Mouse (Mus musculus) G1E-ER4 (cell line): ENCODE results near the gene Plaur. TPM values are rescaled to one million over a fixed set of nuclear protein-coding genes. Genes with fewer than 3 reads are reported as not detected.

Source experiments
- GATA1 ChIP-seq: IDR thresholded peaks from one replicate; pipeline ENCODE4 v1.8.0; 2012; ENCODE audit warnings: low read length, inconsistent platforms
- polyA plus RNA-seq: library from polyadenylated mRNA; stranded (reverse); fragments of >175 nt; gene quantifications from 2 replicates; pipeline ENCODE4 v1.2.3, GENCODE M21; 2012

Plaur gene
- polyA plus RNA-seq, 1 experiment, result not detected

DNA sequence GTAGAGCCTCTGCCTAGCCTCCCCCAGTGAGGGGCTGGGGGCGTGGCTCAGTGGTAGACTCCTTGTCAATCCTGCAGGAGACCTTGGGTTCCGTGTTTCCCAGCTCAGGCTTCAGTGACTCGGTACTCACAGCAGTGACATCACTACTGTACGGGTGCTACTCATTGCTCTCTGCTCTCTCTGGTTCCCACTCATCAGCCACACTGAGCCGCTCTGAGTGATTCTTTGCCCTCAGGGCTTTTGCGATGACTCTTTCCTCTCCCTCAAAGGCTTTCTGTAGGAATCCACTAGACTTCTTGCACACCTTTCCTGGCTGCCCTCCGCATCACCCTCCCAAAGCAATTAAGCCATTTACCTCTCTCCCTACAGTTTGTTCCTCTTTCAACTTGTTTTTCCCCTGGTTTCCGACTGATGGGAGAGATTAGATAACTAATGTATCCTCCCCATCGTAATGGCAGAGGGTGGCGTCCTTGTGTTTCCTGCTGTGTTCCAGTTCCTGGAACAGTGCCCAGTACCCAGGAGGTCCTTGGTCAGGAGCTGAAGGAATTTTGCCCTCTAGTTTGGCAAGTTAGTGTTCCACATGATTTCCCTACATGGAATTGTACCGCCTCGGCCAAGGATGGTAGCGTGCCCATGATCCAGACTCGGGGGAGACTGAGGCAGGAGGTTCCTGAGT, 770 bp upstream of the Plaur start:
- no peak for TF ChIP-seq GATA1

DNA sequence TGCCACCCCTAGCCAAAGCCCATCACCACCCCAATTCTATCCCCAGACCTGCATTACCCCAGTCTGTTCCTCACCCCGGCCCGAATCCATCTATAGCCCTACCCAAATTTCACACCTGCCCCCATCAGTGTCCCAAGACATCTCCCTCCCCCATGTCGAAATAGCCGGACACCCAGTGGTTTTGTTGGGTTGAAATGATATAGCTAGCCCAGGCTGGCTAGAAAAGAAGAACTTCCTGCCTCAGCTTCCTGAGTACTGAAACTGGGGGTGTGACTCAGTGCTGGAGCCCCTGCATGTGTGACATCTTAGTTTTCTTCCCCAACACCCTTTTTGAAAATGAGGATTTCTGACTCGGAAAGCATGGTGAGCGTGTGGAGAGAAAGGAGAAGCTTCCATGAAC, 4.6 kb downstream of the Plaur start:
- TF ChIP-seq GATA1, result no peak

DNA sequence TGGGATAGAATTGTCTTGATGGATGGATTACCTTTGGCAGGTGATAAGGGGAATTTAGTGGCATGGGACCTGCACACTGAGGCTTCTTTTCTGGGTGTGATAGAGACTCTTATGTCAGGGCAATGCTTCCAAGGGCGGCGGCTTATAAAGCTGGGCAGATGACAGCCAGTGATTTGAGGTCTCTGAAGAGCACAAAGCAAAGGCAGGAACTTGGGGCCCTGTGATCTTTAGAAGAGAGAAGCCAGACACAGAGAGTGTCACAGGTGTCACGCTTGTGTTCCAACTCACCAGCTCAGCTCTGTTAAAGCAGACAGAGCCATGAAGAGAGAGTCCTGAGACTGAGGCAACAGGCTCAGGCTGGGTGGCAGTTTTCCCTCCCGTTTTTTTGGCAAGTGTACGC, 5.6 kb downstream of the Plaur start:
- TF ChIP-seq GATA1, result no peak

DNA sequence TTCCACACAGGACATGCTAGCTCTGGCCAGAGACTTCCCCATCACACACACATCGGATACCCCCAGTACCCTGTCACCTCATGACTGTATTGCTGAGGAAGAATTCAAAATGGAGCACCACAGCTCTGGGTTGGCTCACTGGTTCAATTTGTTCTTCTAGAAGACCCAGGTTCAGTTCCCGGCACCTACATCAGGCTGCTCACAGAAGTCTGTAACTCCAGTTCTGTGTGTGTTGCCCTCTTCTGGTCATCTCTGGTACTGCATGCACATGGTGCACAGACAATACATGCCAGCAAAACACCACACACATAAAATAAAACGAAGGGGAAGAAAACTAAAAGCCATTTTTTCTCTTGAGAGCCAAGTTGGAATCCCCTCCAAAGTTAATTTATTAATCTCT, 6.8 kb downstream of the Plaur start:
- no peak for TF ChIP-seq GATA1

DNA sequence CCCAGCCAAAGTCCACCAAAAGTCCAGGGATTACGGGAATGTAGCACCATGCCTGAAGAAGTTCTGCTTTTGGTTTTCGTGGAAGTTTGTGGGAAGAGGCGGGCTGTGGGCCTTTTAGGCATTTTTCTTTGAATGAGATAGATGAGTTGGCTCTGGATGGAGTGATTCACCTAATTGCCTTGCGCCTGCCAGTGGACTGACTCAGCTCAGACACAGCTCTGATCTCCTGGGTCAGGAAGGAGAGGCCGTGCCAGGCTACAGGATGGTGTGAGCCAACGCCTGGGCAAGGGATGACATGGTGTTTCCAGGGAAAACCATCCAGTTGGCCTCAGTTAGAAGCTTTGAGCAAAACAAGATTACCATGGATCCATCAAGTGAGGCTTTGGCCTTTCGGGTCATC, 8.1 kb downstream of the Plaur start:
- no peak for TF ChIP-seq GATA1

DNA sequence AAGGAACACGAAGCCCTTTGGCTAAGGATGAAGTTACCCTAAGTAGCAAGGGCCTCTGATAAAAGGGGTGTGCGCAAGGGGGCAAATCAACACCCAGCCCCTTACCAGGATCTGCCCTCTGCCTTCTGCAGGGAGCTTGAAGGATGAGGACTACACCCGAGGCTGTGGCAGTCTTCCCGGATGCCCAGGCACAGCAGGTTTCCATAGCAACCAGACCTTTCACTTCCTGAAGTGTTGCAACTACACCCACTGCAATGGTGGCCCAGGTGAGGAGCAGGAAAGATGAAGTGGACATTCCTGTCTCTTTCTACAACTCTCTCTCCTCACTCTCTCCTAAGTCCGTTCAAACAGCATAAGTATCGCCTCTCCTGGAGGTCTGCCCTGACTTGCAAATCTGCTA, 10.2 kb downstream of the Plaur start:
- TF ChIP-seq GATA1, result no peak

DNA sequence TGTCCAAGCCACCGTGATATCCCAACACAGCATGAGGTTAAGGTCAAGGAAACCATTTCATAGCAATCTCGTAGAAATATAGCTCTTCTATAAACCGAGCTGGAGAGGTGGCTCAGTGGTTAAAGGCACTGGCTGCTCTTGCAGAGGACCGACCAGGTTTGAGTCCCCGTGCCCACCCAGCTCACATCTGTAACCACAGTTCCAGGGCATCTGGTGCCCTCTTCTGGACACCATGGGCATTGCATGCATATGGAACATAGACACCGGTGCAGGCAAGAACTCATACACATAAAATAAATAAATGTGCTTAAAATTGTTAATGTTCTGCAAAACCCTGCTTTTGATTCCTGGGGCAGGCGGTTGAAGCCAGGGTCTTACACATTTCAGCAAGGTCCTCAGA, 10.7 kb downstream of the Plaur start:
- TF ChIP-seq GATA1, result no peak

DNA sequence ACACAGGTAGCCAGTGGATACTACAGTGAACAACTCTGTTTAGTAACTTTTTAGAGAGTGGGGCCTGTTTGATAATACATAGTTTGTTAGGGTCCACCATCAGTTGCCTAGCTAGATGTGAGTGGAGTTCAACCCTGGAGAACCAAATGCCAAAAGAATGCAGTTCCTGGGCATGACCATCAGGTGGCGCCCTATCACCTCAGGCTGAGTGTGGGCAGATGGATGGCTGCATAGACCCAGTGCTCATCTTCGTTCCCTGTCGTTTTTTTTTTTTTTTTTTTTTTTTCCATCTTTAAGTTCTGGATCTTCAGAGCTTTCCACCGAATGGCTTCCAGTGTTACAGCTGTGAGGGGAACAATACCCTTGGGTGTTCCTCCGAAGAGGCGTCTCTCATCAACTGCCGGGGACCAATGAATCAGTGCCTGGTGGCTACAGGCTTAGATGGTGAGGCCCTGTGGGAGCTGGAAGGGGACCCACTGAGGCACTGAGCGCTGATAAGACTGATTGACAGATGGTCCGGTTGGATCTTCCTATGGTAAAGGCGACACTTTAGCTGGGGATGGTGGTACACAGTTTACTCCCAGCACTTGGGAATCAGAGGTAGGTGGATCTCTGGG, 11.7 kb downstream of the Plaur start:
- TF ChIP-seq GATA1, result no peak

DNA sequence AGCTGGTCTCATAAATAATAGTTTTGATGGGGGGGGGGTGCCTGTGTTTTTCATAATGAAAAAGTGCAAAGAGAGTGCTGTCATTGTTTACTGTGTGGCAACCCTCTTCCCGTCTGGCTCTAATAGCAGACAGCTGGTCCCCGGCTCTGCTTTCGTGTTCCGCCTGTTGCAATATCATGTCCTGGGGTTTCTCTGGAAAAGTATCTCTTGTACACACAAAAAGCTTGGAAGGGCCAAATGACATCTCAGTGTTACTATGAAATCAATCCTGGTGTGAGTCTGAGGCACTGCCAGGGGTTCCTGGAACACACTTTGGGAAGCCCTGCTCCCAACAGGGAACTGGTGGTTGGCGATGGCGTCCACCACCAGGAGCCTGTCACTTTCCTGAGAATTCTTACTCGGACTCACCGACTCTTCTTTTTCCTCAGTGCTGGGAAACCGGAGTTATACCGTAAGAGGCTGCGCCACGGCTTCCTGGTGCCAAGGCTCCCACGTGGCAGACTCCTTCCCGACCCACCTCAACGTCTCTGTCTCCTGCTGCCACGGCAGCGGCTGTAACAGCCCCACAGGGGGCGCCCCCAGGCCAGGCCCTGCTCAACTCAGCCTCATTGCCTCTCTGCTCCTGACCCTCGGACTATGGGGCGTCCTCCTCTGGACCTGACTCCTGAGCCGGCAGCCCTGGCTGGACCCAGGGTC, 12.7 kb downstream of the Plaur start:
- no peak for TF ChIP-seq GATA1

DNA sequence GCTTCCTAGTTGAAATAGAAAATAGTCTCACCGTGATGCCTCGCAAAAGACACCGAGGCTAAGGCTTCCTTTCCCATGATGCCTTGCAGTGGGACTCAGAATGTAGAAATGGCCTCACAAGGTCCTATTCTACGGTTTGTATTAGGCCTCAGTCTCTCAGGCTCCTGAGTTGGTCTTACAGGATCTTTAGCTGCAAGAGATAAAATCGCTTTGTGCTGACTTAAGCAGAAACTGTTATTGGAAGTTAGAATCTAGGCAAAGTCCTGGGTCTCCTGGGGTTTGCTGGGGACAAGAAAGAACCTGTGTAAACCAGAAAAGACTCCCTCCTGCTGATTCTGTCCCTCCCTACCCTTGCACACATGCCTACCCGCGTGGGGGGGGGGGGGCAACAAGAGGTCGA, 14.1 kb downstream of the Plaur start:
- TF ChIP-seq GATA1, result no peak

DNA sequence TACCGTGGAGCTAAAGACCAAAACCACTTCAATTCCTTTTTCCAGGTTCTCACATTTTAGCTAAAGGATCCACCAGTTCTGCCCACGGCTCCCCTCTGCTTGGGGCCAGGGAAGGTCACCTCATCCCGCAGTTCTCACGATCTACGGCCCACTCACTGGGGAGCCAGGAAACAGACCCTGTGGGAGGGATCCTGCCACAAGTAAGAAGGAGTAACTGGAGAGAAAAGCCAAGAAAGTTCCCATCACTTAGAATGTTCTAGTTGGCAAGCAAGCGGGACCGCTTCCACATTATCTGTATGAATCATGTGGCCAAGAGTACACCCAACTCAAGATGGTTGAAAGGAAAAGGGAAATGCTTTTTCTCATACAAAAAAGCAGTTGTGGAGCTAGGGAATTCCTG, 14.6 kb downstream of the Plaur start:
- no peak for TF ChIP-seq GATA1

DNA sequence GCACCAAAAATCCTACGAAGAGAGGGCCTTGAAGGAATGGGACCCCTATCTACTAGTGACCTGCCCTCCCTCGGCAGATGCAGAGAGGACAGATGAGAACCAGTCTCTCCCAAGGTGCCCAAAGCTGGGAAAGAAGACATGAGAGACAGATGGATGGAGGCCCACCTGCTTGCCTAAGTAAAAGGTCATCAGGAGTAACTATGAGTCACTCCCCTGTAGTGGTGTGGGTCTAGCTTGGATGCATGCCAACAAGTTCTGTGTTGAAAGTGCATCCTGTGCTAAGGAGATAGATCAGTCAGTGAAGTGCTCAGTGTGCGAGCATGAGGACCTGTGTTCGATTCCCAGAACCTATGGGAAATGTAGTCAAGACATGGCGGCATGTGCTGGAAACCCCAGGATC, 16.6 kb downstream of the Plaur start:
- no peak for TF ChIP-seq GATA1

DNA sequence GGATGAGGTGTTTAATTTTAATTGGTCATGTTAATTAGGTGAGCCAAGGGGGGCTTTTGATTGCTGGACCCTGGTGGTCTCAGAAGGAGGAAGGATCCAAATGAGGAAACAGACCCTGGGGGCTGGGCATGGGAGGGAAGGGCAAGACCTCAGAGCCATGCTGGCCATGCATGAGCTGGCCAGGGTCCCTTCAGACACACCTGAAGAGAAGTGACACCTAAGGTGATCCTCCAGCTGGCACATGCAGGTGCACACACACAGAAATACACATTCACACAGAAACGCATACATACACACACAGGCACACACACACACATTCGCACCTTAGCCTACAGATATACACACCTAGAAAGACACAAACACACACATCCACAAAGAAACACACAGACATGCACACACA, 17.4 kb downstream of the Plaur start:
- TF ChIP-seq GATA1, result no peak

DNA sequence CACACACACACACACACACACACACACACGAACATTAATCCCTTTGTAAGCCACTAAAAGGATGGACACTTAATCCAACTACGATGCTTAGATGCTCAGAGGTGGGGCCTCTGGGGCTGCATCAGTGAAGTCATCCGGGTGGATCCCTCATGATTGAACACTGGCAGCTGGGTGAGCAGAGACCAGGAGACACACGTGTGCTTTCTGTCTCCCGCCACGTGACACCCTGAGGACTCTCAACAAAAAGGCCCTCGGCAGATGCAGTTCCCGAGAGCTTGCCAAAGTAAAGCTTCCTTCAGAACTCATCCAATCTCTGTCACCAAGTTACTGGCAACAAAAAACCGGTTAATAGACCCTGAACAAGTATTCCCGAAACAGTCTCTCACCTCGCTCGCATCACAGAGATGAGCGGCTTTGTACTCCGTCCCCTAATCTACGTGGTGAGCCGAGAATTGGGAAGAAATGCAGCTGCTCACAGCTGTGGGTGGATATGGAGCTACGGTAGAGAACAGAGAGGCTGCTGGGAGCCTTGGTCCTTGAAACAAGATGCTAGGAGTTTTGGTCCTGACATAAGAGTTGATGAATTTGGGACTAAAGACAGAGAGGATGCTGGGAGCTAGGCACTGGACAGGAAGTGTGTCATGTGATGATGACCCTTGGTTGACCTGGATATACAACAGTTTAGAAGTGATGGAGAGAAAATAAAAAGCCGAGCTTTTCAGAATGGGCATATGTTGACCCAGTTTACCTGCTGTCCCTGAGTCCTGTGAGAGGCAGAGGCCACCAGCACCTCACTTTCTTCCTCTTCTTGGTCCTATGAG, 18.0 kb downstream of the Plaur start:
- no peak for TF ChIP-seq GATA1

DNA sequence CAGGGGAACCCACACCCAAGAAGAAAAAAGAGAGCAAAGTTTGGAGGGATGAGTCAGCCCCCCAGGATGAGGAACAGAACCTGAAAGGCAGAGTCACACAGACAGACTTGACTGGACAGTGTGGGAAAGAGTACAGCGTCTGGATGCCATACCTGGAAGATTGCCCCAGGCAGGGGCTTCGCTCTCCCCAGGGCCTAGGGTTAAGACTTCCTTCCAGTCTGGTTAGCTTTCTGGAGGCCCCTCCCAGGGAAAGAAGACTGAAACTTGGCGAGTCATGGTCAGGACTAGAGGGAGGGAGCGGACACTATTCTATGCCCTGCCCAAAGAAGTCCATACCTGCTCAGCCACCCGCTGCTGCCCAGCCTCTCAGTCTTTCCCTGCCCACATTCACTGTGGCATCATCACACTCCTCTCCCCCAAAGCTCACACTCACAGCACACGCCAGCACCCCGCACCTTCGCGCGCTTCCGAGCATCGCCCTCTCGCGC, 18.7 kb downstream of the Plaur start:
- TF ChIP-seq GATA1, result no peak
